Mouse (Mus musculus) MEL (cell line): ENCODE results near the gene Psd4. TPM values are rescaled to one million over a fixed set of nuclear protein-coding genes. Genes with fewer than 3 reads are reported as not detected.

Experiments used
- DNase-seq: peaks from one replicate; pipeline ENCODE4 v3.0.0; 2011; ENCODE audit warnings: low read depth, low spot score
- H3K27ac ChIP-seq: 2 replicates; pipeline ENCODE4 v1.5.1; 2012; ENCODE audit warnings: low read depth, mild to moderate bottlenecking, control low read depth, low read length, moderate library complexity; ENCODE audit not compliant: control insufficient read depth
- H3K27me3 ChIP-seq, 2 experiments: fragments of 150-350 bp in 1 of 2; sonication (generic) in 1 of 2; 2 replicates each; pipeline ENCODE4 v1.6.1; 2012; ENCODE audit warnings: low read length in 2 of 2, mild to moderate bottlenecking in 2 of 2, improper control_type of control experiment in 1 of 2, moderate library complexity in 1 of 2; ENCODE audit not compliant: insufficient read depth in 2 of 2, control insufficient read depth in 1 of 2
- H3K36me3 ChIP-seq, 2 experiments: 2 replicates each; pipeline ENCODE4 v1.6.1; 2012 to 2014; ENCODE audit warnings: low read length in 2 of 2, improper control_type of control experiment in 1 of 2, inconsistent platforms in 1 of 2, mild to moderate bottlenecking in 1 of 2; ENCODE audit not compliant: insufficient read depth in 2 of 2, control insufficient read depth in 1 of 2
- H3K4me1 ChIP-seq, 2 experiments: fragments of 150-350 bp in 1 of 2; sonication (generic) in 1 of 2; 2 replicates each; pipeline ENCODE4 v1.6.1; 2012; ENCODE audit warnings: low read length in 2 of 2, improper control_type of control experiment in 1 of 2, mild to moderate bottlenecking in 1 of 2; ENCODE audit not compliant: insufficient read depth in 2 of 2, control insufficient read depth in 1 of 2
- H3K4me3 ChIP-seq, 2 experiments: fragments of 150-350 bp in 1 of 2; sonication (generic) in 1 of 2; 2 replicates each; pipeline ENCODE4 v1.5.1; 2012; ENCODE audit warnings: low read depth in 2 of 2, low read length in 2 of 2, mild to moderate bottlenecking in 2 of 2, moderate library complexity in 2 of 2, control low read depth in 1 of 2, improper control_type of control experiment in 1 of 2; ENCODE audit not compliant: control insufficient read depth in 1 of 2, insufficient read depth in 1 of 2
- H3K79me2 ChIP-seq: 2 replicates; pipeline ENCODE4 v1.6.1; 2012; ENCODE audit warnings: mild to moderate bottlenecking, low read length, moderate library complexity; ENCODE audit not compliant: control insufficient read depth, poor library complexity, insufficient read depth
- H3K9ac ChIP-seq: 2 replicates; pipeline ENCODE4 v1.6.1; 2012; ENCODE audit warnings: low read depth, mild to moderate bottlenecking, control low read depth, low read length, moderate library complexity; ENCODE audit not compliant: control insufficient read depth, poor library complexity, severe bottlenecking
- H3K9me3 ChIP-seq: fragments of 150-350 bp; sonication (generic); replicated peaks from 2 replicates; pipeline ENCODE4 v1.6.1; 2012; ENCODE audit warnings: mild to moderate bottlenecking, low read length, improper control_type of control experiment, moderate library complexity; ENCODE audit not compliant: insufficient read depth
- CHD1 ChIP-seq: IDR thresholded peaks from 2 replicates; pipeline ENCODE4 v1.6.1; 2012; ENCODE audit warnings: low read depth, mild to moderate bottlenecking, inconsistent platforms, low read length, improper control_type of control experiment
- EP300 ChIP-seq, 2 experiments: IDR thresholded peaks; 2 replicates each; pipeline ENCODE4 v1.6.1; 2011; ENCODE audit warnings: improper control_type of control experiment in 2 of 2, low read length in 2 of 2, low read depth in 1 of 2, mild to moderate bottlenecking in 1 of 2
- GABPA ChIP-seq: IDR thresholded peaks from 2 replicates; pipeline ENCODE4 v1.6.1; 2012; ENCODE audit warnings: low read depth, mild to moderate bottlenecking, inconsistent platforms, low read length, improper control_type of control experiment, moderate library complexity
- GATA1 ChIP-seq: IDR thresholded peaks from 2 replicates; pipeline ENCODE4 v1.6.1; 2011; ENCODE audit warnings: low read depth, low read length, improper control_type of control experiment
- JUND ChIP-seq: IDR thresholded peaks from 2 replicates; pipeline ENCODE4 v1.6.1; 2011; ENCODE audit warnings: low read depth, mild to moderate bottlenecking, improper control_type of control experiment, low read length
- MAZ ChIP-seq: IDR thresholded peaks from 2 replicates; pipeline ENCODE4 v1.6.1; 2012; ENCODE audit warnings: low read depth, mild to moderate bottlenecking, inconsistent platforms, low read length, improper control_type of control experiment
- MEF2A ChIP-seq: IDR thresholded peaks from 2 replicates; pipeline ENCODE4 v1.6.1; 2014; ENCODE audit warnings: low read depth, mild to moderate bottlenecking, inconsistent platforms, low read length, improper control_type of control experiment; ENCODE audit not compliant: poor library complexity, insufficient replicate concordance, severe bottlenecking; ENCODE audit errors: extremely low read depth
- MXI1 ChIP-seq: IDR thresholded peaks from 2 replicates; pipeline ENCODE4 v1.6.1; 2011; ENCODE audit warnings: mild to moderate bottlenecking, low read depth, low read length, improper control_type of control experiment
- NELFE ChIP-seq: IDR thresholded peaks from 2 replicates; pipeline ENCODE4 v1.6.1; 2011; ENCODE audit warnings: low read depth, low read length, improper control_type of control experiment
- NRF1 ChIP-seq: IDR thresholded peaks from 2 replicates; pipeline ENCODE4 v1.6.1; 2014; ENCODE audit warnings: low read depth, mild to moderate bottlenecking, inconsistent platforms, low read length, improper control_type of control experiment, moderate library complexity; ENCODE audit not compliant: poor library complexity, insufficient read depth, severe bottlenecking
- POLR2AphosphoS2 ChIP-seq: IDR thresholded peaks from 2 replicates; pipeline ENCODE4 v1.6.1; 2011; ENCODE audit warnings: low read length, improper control_type of control experiment
- POLR2AphosphoS5 ChIP-seq: IDR thresholded peaks from 2 replicates; pipeline ENCODE4 v1.6.1; 2012; ENCODE audit warnings: low read depth, borderline replicate concordance, mild to moderate bottlenecking, inconsistent platforms, low read length, moderate library complexity, mixed read lengths
- RAD21 ChIP-seq: IDR thresholded peaks from 2 replicates; pipeline ENCODE4 v1.6.1; 2011; ENCODE audit warnings: mild to moderate bottlenecking, low read depth, low read length, improper control_type of control experiment
- TAL1 ChIP-seq: IDR thresholded peaks from 2 replicates; pipeline ENCODE4 v1.6.1; 2012; ENCODE audit warnings: mild to moderate bottlenecking, inconsistent platforms, low read length, moderate library complexity, mixed read lengths
- ZMIZ1 ChIP-seq: IDR thresholded peaks from 2 replicates; pipeline ENCODE4 v1.6.1; 2012; ENCODE audit warnings: low read depth, mild to moderate bottlenecking, inconsistent platforms, low read length, improper control_type of control experiment, moderate library complexity
- ZNF384 ChIP-seq: IDR thresholded peaks from 2 replicates; pipeline ENCODE4 v1.6.1; 2012; ENCODE audit warnings: low read depth, mild to moderate bottlenecking, inconsistent platforms, low read length, improper control_type of control experiment
- polyA plus RNA-seq, 2 experiments: library from polyadenylated mRNA; stranded (reverse) in 1 of 2; unstranded in 1 of 2; fragments of >175 nt in 1 of 2; fragments of >200 nt in 1 of 2; gene quantifications; 2 replicates each; pipeline versions ENCODE4 v1.2.1 to v1.2.4; 2012; ENCODE audit warnings: low replicate concordance in 2 of 2, low read depth in 1 of 2; ENCODE audit not compliant: insufficient read length in 2 of 2, insufficient read depth in 1 of 2, missing spikeins in 1 of 2
- total RNA-seq: library from RNA; depleted of rRNA; stranded (reverse); fragments of 300-350 nt; gene quantifications from 2 replicates; pipeline ENCODE4 v1.2.3, GENCODE M21; 2012

Psd4 gene
- total and polyA plus RNA-seq, 3 experiments, result 0.11 TPM; not detected in 2

- Histone ChIP-seq H3K27ac (no peak overlapping the region), H3K36me3 (no peaks in the 10 kb centered on the region), H3K4me1 (no peaks in the 10 kb centered on the region), H3K4me3 (no peak overlapping the region)
- TF ChIP-seq POLR2AphosphoS2, result no peak
- TF ChIP-seq MXI1, result no peak
- no peak for TF ChIP-seq NRF1
- TF ChIP-seq MAZ, result no peak
- TF ChIP-seq, all 39 proteins: peak for 0
- Histone ChIP-seq H3K9ac (no peak overlapping the region), H3K27me3 (no peaks in the 10 kb centered on the region), H3K79me2 (no peaks in the 10 kb centered on the region), H3K9me3 (no peaks in the 10 kb centered on the region)
- no peak for DNase-seq
These were observed 19.6 kb downstream of the Psd4 start for GRCm38 (mm10) chr2:24386964-24387320.

GRCm38 (mm10) chr2:24387361-24388283 lies 20.2 kb downstream of the Psd4 start:
- H3K27ac ChIP-seq, result no peak overlapping the region
- TF ChIP-seq JUND, result no peak
- TF ChIP-seq POLR2AphosphoS5, result no peak
- no peak overlapping the region for H3K9ac ChIP-seq
- no peak overlapping the region for H3K4me3 ChIP-seq
- H3K79me2 ChIP-seq, result no peaks in the 10 kb centered on the region
- H3K4me1 ChIP-seq, result no peaks in the 10 kb centered on the region
- H3K27me3 ChIP-seq, result no peaks in the 10 kb centered on the region
- no peaks in the 10 kb centered on the region for H3K36me3 ChIP-seq
- no peak for DNase-seq
- no peaks in the 10 kb centered on the region for H3K9me3 ChIP-seq

- no peaks in the 10 kb centered on the region for H3K4me1 ChIP-seq
- H3K4me3 ChIP-seq, result no peak overlapping the region
- no peak overlapping the region for H3K27ac ChIP-seq
- H3K9ac ChIP-seq, result no peak overlapping the region
- TF ChIP-seq NELFE, result no peak
- no peak for TF ChIP-seq CHD1
- TF ChIP-seq MAZ, result no peak
- no peak for TF ChIP-seq RAD21
- no peak for TF ChIP-seq JUND
- no peak for TF ChIP-seq TAL1
- no peak for TF ChIP-seq GABPA
- no peak for TF ChIP-seq MEF2A
- TF ChIP-seq EP300 (IDR thresholded peaks at IDR 0.05; ENCODE audit: low read depth in 1 of 2, low read length in 2 of 2), result no peak
- no peak for TF ChIP-seq ZMIZ1
- no peak for TF ChIP-seq NRF1
- no peak for TF ChIP-seq GATA1
- no peak for TF ChIP-seq ZNF384
- no peak for TF ChIP-seq MXI1
- H3K36me3 ChIP-seq, result no peaks in the 10 kb centered on the region
- H3K79me2 ChIP-seq, result no peaks in the 10 kb centered on the region
- no peaks in the 10 kb centered on the region for H3K9me3 ChIP-seq
- no peak for DNase-seq
- no peaks in the 10 kb centered on the region; a peak in 1 of 4 replicates for H3K27me3 ChIP-seq
These were observed 25.9 kb downstream of the Psd4 start for GRCm38 (mm10) chr2:24393251-24393650.
